Mouse (Mus musculus) kidney, embryonic 14.5 days (tissue): ENCODE measurements around the gene 1700029I15Rik. TPM values are rescaled to one million over a fixed set of nuclear protein-coding genes. Genes with fewer than 3 reads are reported as not detected.
A peak's percentile ranks its signal among the peaks of the same experiment; 100 is the strongest.

Source experiments
- ATAC-seq: fragments of 200-750 bp; cut with Nextera tagmentation; 2 replicates; pipeline ENCODE4 v1.8.0; 2017; ENCODE audit warnings: moderate number of reproducible peaks, mild to moderate bottlenecking, moderate TSS enrichment, moderate library complexity; ENCODE audit not compliant: low FRiP score, low TSS enrichment
- H3K27ac ChIP-seq: fragments of 300-500 bp; sonication (generic); 2 replicates; pipeline ENCODE4 v1.5.1; 2014; ENCODE audit warnings: low read depth, mild to moderate bottlenecking, low read length, moderate library complexity, mixed read lengths
- H3K27me3 ChIP-seq: fragments of 300-500 bp; sonication (generic); 2 replicates; pipeline ENCODE4 v1.6.1; 2014; ENCODE audit warnings: mild to moderate bottlenecking, low read length; ENCODE audit not compliant: control insufficient read depth, insufficient read depth
- H3K36me3 ChIP-seq: fragments of 300-500 bp; sonication (generic); 2 replicates; pipeline ENCODE4 v1.6.1; 2014; ENCODE audit warnings: low read length, mixed read lengths; ENCODE audit not compliant: control insufficient read depth, insufficient read depth
- H3K4me1 ChIP-seq: fragments of 300-500 bp; sonication (generic); 2 replicates; pipeline ENCODE4 v1.6.1; 2014; ENCODE audit warnings: low read length, mixed read lengths; ENCODE audit not compliant: control insufficient read depth, insufficient read depth
- H3K4me2 ChIP-seq: fragments of 300-500 bp; sonication (generic); replicated peaks from 2 replicates; pipeline ENCODE4 v1.6.1; 2014; ENCODE audit warnings: low read depth, mild to moderate bottlenecking, low read length
- H3K4me3 ChIP-seq: fragments of 300-500 bp; sonication (generic); 2 replicates; pipeline ENCODE4 v1.5.1; 2014; ENCODE audit warnings: mild to moderate bottlenecking, low read length
- H3K9ac ChIP-seq: fragments of 300-500 bp; sonication (generic); 2 replicates; pipeline ENCODE4 v1.6.1; 2014; ENCODE audit warnings: low read depth, mild to moderate bottlenecking, low read length, moderate library complexity
- H3K9me3 ChIP-seq: fragments of 300-500 bp; sonication (generic); 2 replicates; pipeline ENCODE4 v1.6.1; 2016; ENCODE audit warnings: low read length; ENCODE audit not compliant: control insufficient read depth
- WGBS: fragments of 180-500 bp; shearing (Covaris S2); extraction: QIAGEN DNeasy Blood & Tissue Kit; methylation state at CpG from one replicate; pipeline ENCODE4 v1.1.7; 2014; 5-methylcytosine and 5-hydroxymethylcytosine counted together
- polyA plus RNA-seq: library from polyadenylated mRNA; unstranded; fragments of >200 nt; fragmentation: Nextera tagmentation; extraction: Ambion mirVana; gene quantifications from 2 replicates; pipeline ENCODE4 v1.2.1, GENCODE M21; 2014

The 1700029I15Rik gene
- polyA plus RNA-seq, 1 experiment from 2014 or later, result 2.5 TPM

DNA sequence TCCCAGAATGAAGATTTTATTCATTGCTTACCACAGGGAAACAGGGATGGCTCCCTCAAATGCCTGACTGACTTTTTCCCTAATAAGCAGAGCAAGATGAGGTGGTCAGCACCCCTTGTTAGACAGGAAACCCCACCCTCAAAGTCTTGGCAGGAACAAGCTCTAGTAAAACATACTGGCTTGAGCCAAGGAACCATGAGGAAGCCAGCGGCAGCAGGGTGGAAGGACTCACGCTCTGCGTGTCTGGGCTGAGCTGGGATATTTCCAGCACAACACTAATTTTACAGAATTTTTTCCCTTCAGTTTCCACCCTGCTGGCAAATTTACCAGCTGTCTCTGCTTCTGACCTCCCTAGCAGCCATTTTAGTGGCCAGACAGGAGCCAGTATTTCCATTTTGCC lies 44.1 kb downstream of the 1700029I15Rik start:
- 75% methylated on average over 3 of the region's 3 CpGs for WGBS
- no peaks in the 10 kb centered on the region for H3K27me3 ChIP-seq
- H3K4me1 ChIP-seq, result peaks cover 9% of the 10 kb centered on the region
- H3K9me3 ChIP-seq, result no peaks in the 10 kb centered on the region
- H3K9ac ChIP-seq, result no peak overlapping the region
- no peak overlapping the region for H3K4me2 ChIP-seq
- no peak overlapping the region for H3K27ac ChIP-seq
- ATAC-seq, result no peak
- peaks cover 35% of the 10 kb centered on the region for H3K36me3 ChIP-seq
- H3K4me3 ChIP-seq, result no peak overlapping the region

- Histone ChIP-seq H3K9me3 (no peaks in the 10 kb centered on the region), H3K4me3 (no peak overlapping the region), H3K27ac (peak overlapping the region; percentile 62; the same call in 1 of the 2 replicates), H3K36me3 (peaks cover 21% of the 10 kb centered on the region), H3K4me1 (peaks cover 23% of the 10 kb centered on the region), H3K27me3 (no peaks in the 10 kb centered on the region), H3K4me2 (no peak overlapping the region), H3K9ac (no peak overlapping the region)
- 64% methylated on average over 6 of the region's 6 CpGs for WGBS
- ATAC-seq, result 0 out of 2 replicates have a peak, but pooled peaks have one; percentile 29
Measured at GRCm38 (mm10) chr2:92427882-92428281, 45.5 kb downstream of the 1700029I15Rik start.

GRCm38 (mm10) chr2:92430089-92430488 lies 47.8 kb downstream of the 1700029I15Rik start:
- Histone ChIP-seq H3K9ac (no peak overlapping the region), H3K36me3 (0 out of 2 replicates have a peak, but pooled peaks cover 2% of the 10 kb centered on the region), H3K4me3 (no peak overlapping the region), H3K27me3 (no peaks in the 10 kb centered on the region; the same call in 1 of the 2 replicates), H3K27ac (no peak overlapping the region), H3K9me3 (no peaks in the 10 kb centered on the region), H3K4me2 (no peak overlapping the region), H3K4me1 (peaks cover 27% of the 10 kb centered on the region)
- no peak for ATAC-seq
- 78% methylated on average over 2 of the region's 2 CpGs for WGBS

DNA sequence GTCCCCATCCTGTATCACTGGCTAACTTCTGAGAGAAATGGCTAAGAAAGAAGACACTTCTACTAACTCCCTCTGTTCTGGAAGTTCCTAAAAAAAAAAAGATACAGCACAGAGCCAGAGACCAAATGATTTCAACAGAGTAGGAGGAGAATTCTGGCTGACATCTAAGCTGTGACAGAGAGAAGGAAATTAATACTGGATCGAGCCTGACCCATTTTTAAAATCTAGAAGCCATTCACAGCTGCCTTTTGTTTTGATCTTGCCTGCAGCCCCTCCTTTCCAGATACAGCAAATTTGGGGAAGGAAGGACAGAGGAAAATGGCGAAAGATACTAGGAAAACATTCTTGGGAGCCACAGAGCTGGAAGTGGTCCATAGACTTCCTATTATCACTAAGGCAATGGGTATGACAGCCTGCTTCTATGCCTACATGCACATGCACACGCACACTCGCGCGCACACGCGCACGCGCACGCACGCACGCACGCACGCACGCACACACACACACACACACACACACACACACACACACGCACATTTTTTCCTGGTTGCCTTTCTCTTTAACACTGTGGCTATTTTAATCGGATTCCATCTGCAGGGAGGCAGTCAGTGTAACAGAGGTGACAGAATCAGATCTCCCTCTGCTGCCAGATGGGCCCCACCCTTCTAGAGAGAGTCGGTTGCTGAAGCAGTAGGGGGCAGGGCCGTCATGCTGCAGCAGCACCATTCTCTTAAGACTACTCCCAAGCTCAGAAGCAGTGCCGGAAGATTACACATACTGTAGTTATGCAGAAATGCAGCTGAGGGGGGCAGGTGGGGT lies 48.6 kb downstream of the 1700029I15Rik start:
- Histone ChIP-seq H3K4me3 (peak overlapping the region; percentile 15), H3K27ac (peak overlapping the region; percentile 26; the same call in 1 of the 2 replicates), H3K9ac (peak overlapping the region; percentile 4; the same call in 1 of the 2 replicates), H3K4me2 (peak overlapping the region; percentile 63), H3K36me3 (0 out of 2 replicates have a peak, but pooled peaks cover 2% of the 10 kb centered on the region), H3K27me3 (no peaks in the 10 kb centered on the region; the same call in 1 of the 2 replicates), H3K9me3 (no peaks in the 10 kb centered on the region), H3K4me1 (peaks cover 27% of the 10 kb centered on the region)
- WGBS, result 61% methylated on average over 21 of the region's 21 CpGs
- ATAC-seq, result peak; percentile 17; the same call in 1 of the 2 replicates

- Histone ChIP-seq H3K4me1 (peaks cover 27% of the 10 kb centered on the region), H3K4me3 (peak overlapping the region; percentile 15), H3K4me2 (peak overlapping the region; percentile 63), H3K9ac (peak overlapping the region; percentile 31; the same call in 1 of the 2 replicates), H3K36me3 (no peaks in the 10 kb centered on the region), H3K9me3 (no peaks in the 10 kb centered on the region), H3K27ac (peak overlapping the region; percentile 26; the same call in 1 of the 2 replicates), H3K27me3 (no peaks in the 10 kb centered on the region; the same call in 1 of the 2 replicates)
- WGBS, result 36% methylated on average over 11 of the region's 11 CpGs
- ATAC-seq, result no peak
Measured at GRCm38 (mm10) chr2:92431611-92432179, 49.4 kb downstream of the 1700029I15Rik start.

- H3K27ac ChIP-seq, result no peak overlapping the region
- peak overlapping the region; percentile 81 for H3K4me3 ChIP-seq
- no peaks in the 10 kb centered on the region for H3K36me3 ChIP-seq
- 42% methylated on average over 17 of the region's 17 CpGs for WGBS
- H3K4me2 ChIP-seq, result peak overlapping the region; percentile 63
- H3K4me1 ChIP-seq, result peaks cover 27% of the 10 kb centered on the region
- no peaks in the 10 kb centered on the region for H3K9me3 ChIP-seq
- peak overlapping the region; percentile 84 for H3K9ac ChIP-seq
- no peak for ATAC-seq
- no peaks in the 10 kb centered on the region; the same call in 1 of the 2 replicates for H3K27me3 ChIP-seq
Measured at GRCm38 (mm10) chr2:92432299-92433295, 50.3 kb downstream of the 1700029I15Rik start.

- H3K4me3 ChIP-seq, result peak within 1 kb of the TSS; percentile 81
- no peaks in the 10 kb centered on the region for H3K9me3 ChIP-seq
- no peaks in the 10 kb centered on the region; the same call in 1 of the 2 replicates for H3K27me3 ChIP-seq
- WGBS, result under 1% methylated on average over 64 of the region's 76 CpGs
- H3K27ac ChIP-seq, result no peak within 1 kb of the TSS
- no peaks in the 10 kb centered on the region for H3K36me3 ChIP-seq
- H3K4me2 ChIP-seq, result peak within 1 kb of the TSS; percentile 81
- H3K4me1 ChIP-seq, result peaks cover 27% of the 10 kb centered on the region
- peak; percentile 98 for ATAC-seq
- peak within 1 kb of the TSS; percentile 84 for H3K9ac ChIP-seq
Measured at GRCm38 (mm10) chr2:92433578-92434374, 51.4 kb downstream of the 1700029I15Rik start, which contains the start of gene Cry2. Gene Cry2, minus strand, starts transcription at chr2:92434043.

DNA sequence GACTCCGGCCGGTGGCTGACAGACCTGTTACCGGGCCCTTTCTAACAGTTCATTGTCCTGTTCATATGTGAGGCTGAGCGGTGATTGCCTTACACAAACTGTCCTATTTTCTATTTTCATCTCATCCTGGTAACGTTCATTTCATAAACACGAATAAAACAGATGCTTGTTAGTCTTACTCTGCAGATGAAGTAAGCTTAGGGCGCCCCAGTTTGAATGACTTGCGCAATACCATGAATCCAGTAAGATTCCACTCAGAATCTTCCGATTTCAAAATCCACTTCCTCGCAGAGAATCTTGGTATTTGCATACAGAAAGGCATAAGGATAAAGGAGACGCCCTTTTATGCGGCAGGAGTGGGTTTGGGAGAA lies 52.0 kb downstream of the 1700029I15Rik start:
- Histone ChIP-seq H3K9ac (peak overlapping the region; percentile 50), H3K27ac (no peak overlapping the region), H3K9me3 (no peaks in the 10 kb centered on the region), H3K36me3 (no peaks in the 10 kb centered on the region), H3K4me2 (peak overlapping the region; percentile 81), H3K4me3 (peak overlapping the region; percentile 81), H3K4me1 (peaks cover 27% of the 10 kb centered on the region), H3K27me3 (no peaks in the 10 kb centered on the region; the same call in 1 of the 2 replicates)
- no peak for ATAC-seq
- 10% methylated on average over 12 of the region's 12 CpGs for WGBS
